Mouse (Mus musculus) limb, embryonic 11.5 days (tissue): ENCODE measurements around the gene Comt. TPM values are rescaled to one million over a fixed set of nuclear protein-coding genes. Genes with fewer than 3 reads are reported as not detected.
A peak's percentile ranks its signal among the peaks of the same experiment; 100 is the strongest.

Source experiments
- ATAC-seq: fragments of 200-750 bp; cut with Nextera tagmentation; 2 replicates; pipeline ENCODE4 v1.8.0; 2017; ENCODE audit warnings: low read depth; ENCODE audit not compliant: insufficient number of reproducible peaks, low FRiP score, low TSS enrichment
- DNase-seq: peaks from one replicate; pipeline ENCODE4 v3.0.0-alpha.2; 2015; ENCODE audit warnings: low spot score
- H3K27ac ChIP-seq: fragments of 300-500 bp; sonication (generic); replicated peaks from 2 replicates; pipeline ENCODE4 v1.5.1; 2014; ENCODE audit warnings: low read depth, mild to moderate bottlenecking, low read length
- H3K27me3 ChIP-seq: fragments of 300-500 bp; sonication (generic); 2 replicates; pipeline ENCODE4 v1.6.1; 2014; ENCODE audit warnings: mild to moderate bottlenecking, low read length, mixed read lengths; ENCODE audit not compliant: control insufficient read depth, insufficient read depth
- H3K36me3 ChIP-seq: fragments of 300-500 bp; sonication (generic); 2 replicates; pipeline ENCODE4 v1.6.1; 2014; ENCODE audit warnings: mild to moderate bottlenecking, low read length, moderate library complexity, mixed read lengths; ENCODE audit not compliant: control insufficient read depth, insufficient read depth
- H3K4me1 ChIP-seq: fragments of 300-500 bp; sonication (generic); 2 replicates; pipeline ENCODE4 v1.6.1; 2014; ENCODE audit warnings: low read length, mixed read lengths; ENCODE audit not compliant: control insufficient read depth, insufficient read depth
- H3K4me2 ChIP-seq: fragments of 300-500 bp; sonication (generic); 2 replicates; pipeline ENCODE4 v1.6.1; 2014; ENCODE audit warnings: low read depth, mild to moderate bottlenecking, moderate library complexity; ENCODE audit not compliant: severe bottlenecking
- H3K4me3 ChIP-seq: fragments of 300-500 bp; sonication (generic); 2 replicates; pipeline ENCODE4 v1.5.1; 2014; ENCODE audit warnings: low read depth, low read length
- H3K9ac ChIP-seq: fragments of 300-500 bp; sonication (generic); 2 replicates; pipeline ENCODE4 v1.6.1; 2014; ENCODE audit warnings: mild to moderate bottlenecking, low read length
- H3K9me3 ChIP-seq: fragments of 300-500 bp; sonication (generic); 2 replicates; pipeline ENCODE4 v1.6.1; 2016; ENCODE audit warnings: low read length; ENCODE audit not compliant: control insufficient read depth
- WGBS: fragments of 180-500 bp; shearing (Covaris S2); extraction: QIAGEN DNeasy Blood & Tissue Kit; methylation state at CpG from one replicate; pipeline ENCODE4 v1.1.7; 2014; 5-methylcytosine and 5-hydroxymethylcytosine counted together
- polyA plus RNA-seq: library from polyadenylated mRNA; unstranded; fragments of >200 nt; fragmentation: Nextera tagmentation; extraction: Ambion mirVana; gene quantifications from 2 replicates; pipeline ENCODE4 v1.2.1, GENCODE M21; 2014

Gene Comt
- polyA plus RNA-seq, 1 experiment from 2014 or later: 64.2 TPM

DNA sequence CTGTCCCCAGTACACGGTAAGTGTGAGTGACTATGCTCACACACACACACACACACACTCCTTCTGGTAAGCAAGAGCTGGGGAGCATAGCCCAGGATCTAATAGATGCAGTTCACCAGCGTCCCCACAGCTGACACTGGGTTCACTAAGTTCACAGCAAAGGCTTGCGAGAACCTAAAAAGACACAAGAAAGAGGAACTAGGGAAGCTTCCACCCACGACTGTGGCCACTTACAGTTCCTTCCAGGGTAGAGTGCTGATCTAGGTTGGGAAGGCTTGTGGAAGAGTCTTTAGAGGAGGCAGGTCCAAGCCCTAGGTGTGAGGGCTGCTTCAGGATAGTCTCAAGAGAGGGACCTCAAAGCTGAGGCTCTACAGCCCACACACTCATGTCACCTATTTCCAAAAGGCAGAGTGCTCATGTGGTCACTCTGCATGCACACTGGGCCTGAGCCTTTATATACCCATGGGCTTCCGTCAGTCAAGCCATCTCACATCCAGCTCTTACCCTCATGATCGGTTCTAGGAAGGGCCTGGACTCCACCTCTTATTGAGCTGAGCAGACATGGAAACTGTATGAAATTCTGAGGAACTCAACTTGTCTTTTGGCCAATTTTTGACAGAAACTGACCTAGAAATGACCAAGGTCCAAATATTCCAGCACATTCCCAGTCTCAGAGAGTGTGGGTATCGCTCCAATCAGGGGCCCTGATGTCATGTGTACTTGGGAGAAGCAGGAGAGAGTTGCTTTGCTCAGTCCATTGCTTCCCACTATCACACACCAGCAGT is 13.4 kb downstream of the Comt start:
- Histone ChIP-seq H3K27ac (no peak overlapping the region), H3K4me2 (no peak overlapping the region), H3K4me3 (no peak overlapping the region), H3K9ac (no peak overlapping the region), H3K4me1 (peaks cover 6% of the 10 kb centered on the region; the same call in 1 of the 2 replicates), H3K27me3 (no peaks in the 10 kb centered on the region), H3K9me3 (no peaks in the 10 kb centered on the region), H3K36me3 (peaks cover 13% of the 10 kb centered on the region)
- no peak for DNase-seq
- ATAC-seq: no peak
- 92% methylated on average over 7 of the region's 7 CpGs for WGBS

DNA sequence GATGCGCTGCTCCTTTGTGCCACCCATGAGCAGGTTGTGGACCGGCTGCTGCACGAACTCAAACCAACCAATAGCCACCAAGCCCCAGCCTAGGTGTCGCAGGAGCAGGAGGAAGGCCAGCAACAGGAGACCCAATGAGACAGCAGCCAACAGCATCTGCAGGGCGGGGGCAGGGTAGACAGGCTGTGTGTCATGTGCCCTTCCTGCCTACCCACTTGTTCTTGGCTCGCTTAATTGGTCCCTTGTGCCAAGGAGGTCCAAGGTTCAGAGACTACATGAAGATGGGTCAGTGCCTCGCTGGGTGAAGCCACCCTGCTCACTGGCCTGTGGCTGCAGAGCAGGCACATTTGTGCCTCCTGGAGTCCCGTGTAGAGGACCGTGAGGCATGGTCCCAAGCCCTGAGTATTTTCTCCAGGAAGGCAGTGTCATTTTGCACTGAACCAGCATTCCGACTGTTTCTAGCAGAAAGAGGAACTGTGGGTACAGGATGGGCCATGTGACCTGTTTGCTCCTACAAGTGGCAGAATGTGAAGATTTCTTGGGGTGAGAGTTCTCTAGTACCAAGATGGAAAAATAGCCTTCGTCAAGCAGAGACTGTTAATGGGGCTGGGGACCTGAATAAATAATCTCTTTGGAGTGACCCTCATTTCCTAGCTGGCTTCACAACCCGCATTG is 14.7 kb downstream of the Comt start:
- DNase-seq (no peak), ATAC-seq (no peak)
- H3K9ac ChIP-seq: 0 out of 2 replicates have a peak overlapping the region, but pooled peaks have one; percentile 19
- WGBS: 84% methylated on average over 12 of the region's 12 CpGs
- no peak overlapping the region for H3K4me3 ChIP-seq
- no peak overlapping the region for H3K4me2 ChIP-seq
- peaks cover 13% of the 10 kb centered on the region; the same call in 1 of the 2 replicates for H3K36me3 ChIP-seq
- H3K9me3 ChIP-seq: no peaks in the 10 kb centered on the region
- no peak overlapping the region for H3K27ac ChIP-seq
- H3K27me3 ChIP-seq: no peaks in the 10 kb centered on the region
- H3K4me1 ChIP-seq: peaks cover 6% of the 10 kb centered on the region; the same call in 1 of the 2 replicates

DNA sequence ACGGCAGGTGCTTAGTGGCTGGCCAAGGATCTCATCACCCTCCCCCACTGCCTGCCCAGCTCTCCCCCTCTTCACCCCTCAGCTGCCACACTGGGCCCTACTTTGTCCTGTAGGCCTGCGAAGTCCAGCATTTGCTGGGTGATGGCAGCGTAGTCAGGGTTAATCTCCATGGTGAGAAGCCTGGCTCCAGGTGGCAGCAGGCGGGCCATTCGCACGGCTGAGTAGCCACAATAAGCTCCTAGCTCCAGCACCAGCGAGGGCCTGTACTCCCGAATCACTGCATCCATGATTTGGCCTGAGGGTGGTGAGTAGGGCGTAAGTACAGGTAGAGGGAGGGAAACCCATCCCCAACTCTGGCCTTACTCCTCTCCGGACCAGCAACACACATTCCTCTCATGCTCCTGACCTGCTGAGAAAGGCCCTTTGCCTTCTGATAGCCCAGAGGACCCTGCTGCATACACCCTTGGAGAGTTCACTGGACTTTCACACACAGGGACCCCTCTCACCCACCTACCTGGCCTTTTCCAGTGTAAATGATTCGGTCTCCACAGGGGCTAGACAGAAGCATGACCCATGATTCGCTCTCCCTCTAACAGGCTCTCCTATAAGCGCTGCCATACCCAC is 15.5 kb downstream of the Comt start:
- H3K9me3 ChIP-seq: no peaks in the 10 kb centered on the region
- peaks cover 12% of the 10 kb centered on the region; the same call in 1 of the 2 replicates for H3K36me3 ChIP-seq
- H3K4me2 ChIP-seq: no peak overlapping the region
- no peaks in the 10 kb centered on the region for H3K27me3 ChIP-seq
- 86% methylated on average over 13 of the region's 13 CpGs for WGBS
- ATAC-seq: no peak
- DNase-seq: no peak
- no peak overlapping the region for H3K4me3 ChIP-seq
- H3K9ac ChIP-seq: no peak overlapping the region
- no peak overlapping the region for H3K27ac ChIP-seq
- H3K4me1 ChIP-seq: no peaks in the 10 kb centered on the region

DNA sequence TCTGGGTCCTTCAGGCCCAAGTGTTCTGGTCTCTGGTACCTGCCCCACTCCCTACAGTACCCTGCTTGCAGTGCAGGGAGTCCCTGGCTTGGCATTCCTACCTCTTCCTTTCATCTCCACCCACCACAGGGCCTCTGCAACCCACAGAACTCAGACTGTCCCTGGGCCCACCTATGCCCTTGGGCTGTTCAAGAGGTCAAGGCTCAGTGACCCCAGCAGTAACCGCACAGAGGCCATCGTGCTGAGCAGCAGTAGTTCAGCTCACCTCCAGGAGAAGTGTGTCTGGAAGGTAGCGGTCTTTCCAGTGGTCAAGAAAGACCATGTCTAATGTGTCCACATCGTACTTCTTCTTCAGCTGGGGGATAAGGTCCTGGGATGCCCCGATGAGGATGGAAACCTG is 16.2 kb downstream of the Comt start:
- Histone ChIP-seq H3K27ac (no peak overlapping the region), H3K9me3 (no peaks in the 10 kb centered on the region), H3K4me2 (no peak overlapping the region), H3K9ac (no peak overlapping the region), H3K36me3 (peaks cover 9% of the 10 kb centered on the region; the same call in 1 of the 2 replicates), H3K4me3 (no peak overlapping the region), H3K4me1 (no peaks in the 10 kb centered on the region), H3K27me3 (no peaks in the 10 kb centered on the region)
- ATAC-seq: no peak
- 85% methylated on average over 5 of the region's 5 CpGs for WGBS
- DNase-seq: no peak

DNA sequence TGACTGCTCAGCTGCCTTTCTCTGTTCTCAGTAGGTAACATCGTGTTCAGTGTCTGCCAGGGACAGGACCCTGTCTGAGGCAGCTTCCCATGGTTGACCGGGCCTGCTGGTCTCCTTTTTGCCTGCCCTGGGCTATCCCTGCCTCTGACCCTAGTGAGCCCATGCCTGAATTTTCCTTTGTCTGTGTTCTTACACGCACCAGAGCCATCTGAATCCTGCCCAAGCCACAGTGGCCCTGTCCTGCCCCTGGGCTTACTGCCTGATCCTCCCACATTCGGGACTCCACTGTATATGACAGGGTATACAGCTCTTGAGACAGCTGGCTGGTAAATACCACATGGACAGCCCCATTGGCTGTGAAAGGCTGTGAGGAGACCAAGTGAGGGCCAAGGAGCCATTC is 16.9 kb downstream of the Comt start:
- no peak overlapping the region for H3K27ac ChIP-seq
- no peak overlapping the region for H3K4me2 ChIP-seq
- H3K4me1 ChIP-seq: no peaks in the 10 kb centered on the region
- H3K27me3 ChIP-seq: no peaks in the 10 kb centered on the region
- DNase-seq (no peak), ATAC-seq (no peak)
- H3K36me3 ChIP-seq: peaks cover 9% of the 10 kb centered on the region; the same call in 1 of the 2 replicates
- no peaks in the 10 kb centered on the region for H3K9me3 ChIP-seq
- H3K9ac ChIP-seq: no peak overlapping the region
- WGBS: 82% methylated on average over 4 of the region's 4 CpGs
- H3K4me3 ChIP-seq: no peak overlapping the region

DNA sequence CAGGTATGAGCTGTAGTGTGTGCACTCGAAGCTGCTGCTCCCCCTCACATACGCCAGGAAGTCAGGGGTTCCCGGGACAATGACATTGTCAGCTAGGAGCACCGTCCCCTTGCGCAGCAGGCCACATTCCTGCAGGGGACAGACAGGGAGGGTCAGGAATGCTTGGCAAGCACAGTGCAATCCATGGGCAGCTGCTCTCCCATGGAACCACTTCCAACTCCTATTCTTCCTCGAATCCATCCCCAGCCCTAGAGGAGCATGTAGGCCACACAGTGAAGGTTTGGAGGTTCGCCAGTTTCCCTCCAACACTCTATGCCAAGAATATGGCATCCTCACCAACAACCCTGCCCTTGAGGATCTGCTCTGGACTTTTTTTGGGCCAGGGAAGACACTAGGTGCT is 18.7 kb downstream of the Comt start:
- H3K4me1 ChIP-seq: no peaks in the 10 kb centered on the region
- H3K27ac ChIP-seq: no peak overlapping the region
- H3K36me3 ChIP-seq: peaks cover 18% of the 10 kb centered on the region; the same call in 1 of the 2 replicates
- DNase-seq (no peak), ATAC-seq (no peak)
- no peaks in the 10 kb centered on the region for H3K9me3 ChIP-seq
- 83% methylated on average over 7 of the region's 7 CpGs for WGBS
- no peak overlapping the region for H3K4me2 ChIP-seq
- H3K4me3 ChIP-seq: no peak overlapping the region
- H3K9ac ChIP-seq: no peak overlapping the region
- H3K27me3 ChIP-seq: no peaks in the 10 kb centered on the region

DNA sequence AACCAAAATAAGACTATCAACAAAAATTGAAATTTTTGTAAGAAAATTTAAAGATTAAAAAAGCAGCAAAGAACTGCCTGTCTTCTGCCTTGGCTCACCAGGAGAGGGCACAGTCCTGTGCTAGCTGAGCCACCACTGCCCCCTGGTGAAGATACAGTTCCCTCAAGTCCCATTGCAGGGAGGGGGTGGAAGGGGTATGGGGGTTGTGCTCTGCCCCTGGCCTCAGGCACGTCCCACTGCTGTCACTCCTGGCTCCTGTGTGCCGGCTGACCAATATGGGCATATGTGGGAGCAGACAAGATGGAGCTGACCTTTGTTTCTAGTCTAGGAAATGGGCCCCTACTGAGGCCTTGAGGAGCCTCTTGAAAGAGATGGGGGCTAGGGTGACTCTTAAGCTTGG is 20.4 kb downstream of the Comt start:
- H3K4me3 ChIP-seq: no peak overlapping the region
- no peaks in the 10 kb centered on the region for H3K27me3 ChIP-seq
- H3K4me1 ChIP-seq: no peaks in the 10 kb centered on the region
- DNase-seq: peak; percentile 53
- H3K9ac ChIP-seq: no peak overlapping the region
- no peak overlapping the region for H3K27ac ChIP-seq
- no peak overlapping the region for H3K4me2 ChIP-seq
- H3K9me3 ChIP-seq: no peaks in the 10 kb centered on the region
- peaks cover 20% of the 10 kb centered on the region; the same call in 1 of the 2 replicates for H3K36me3 ChIP-seq
- WGBS: 24% methylated on average over 2 of the region's 2 CpGs
- ATAC-seq: 0 out of 2 replicates have a peak, but pooled peaks have one; percentile 45

DNA sequence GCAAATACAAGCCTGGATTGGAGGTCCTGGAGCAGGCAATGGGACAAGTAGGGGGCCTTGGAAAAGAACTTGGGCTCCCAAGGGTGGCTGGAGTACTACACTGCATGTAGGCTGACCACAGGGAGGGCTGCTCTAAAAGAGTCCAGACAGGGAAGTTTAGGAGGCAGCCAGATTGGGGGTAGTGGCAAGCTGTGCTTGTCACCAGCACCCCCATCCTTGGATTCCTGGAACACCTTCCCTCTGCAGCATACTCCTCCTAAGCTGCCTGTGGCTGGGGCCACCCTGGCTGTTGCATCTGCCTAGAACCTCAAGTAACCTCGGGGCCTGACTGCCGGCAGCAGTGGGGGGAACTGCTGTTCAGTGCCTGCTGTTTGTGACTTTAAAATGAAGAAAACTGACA is 20.8 kb downstream of the Comt start:
- Histone ChIP-seq H3K4me3 (no peak overlapping the region), H3K36me3 (peaks cover 20% of the 10 kb centered on the region; the same call in 1 of the 2 replicates), H3K9me3 (no peaks in the 10 kb centered on the region), H3K27ac (no peak overlapping the region), H3K27me3 (no peaks in the 10 kb centered on the region), H3K4me2 (no peak overlapping the region), H3K4me1 (peaks cover 1% of the 10 kb centered on the region; the same call in 1 of the 2 replicates), H3K9ac (no peak overlapping the region)
- ATAC-seq (no peak), DNase-seq (no peak)
- 79% methylated on average over 2 of the region's 2 CpGs for WGBS
